Mouse (Mus musculus) gastrocnemius, postnatal 4 days (tissue): ENCODE data around the gene Uhrf1bp1. TPM values are rescaled to one million over a fixed set of nuclear protein-coding genes. Genes with fewer than 3 reads are reported as not detected.

Source experiments
- DNase-seq, 2 experiments: peaks; one replicate each; pipeline ENCODE4 v3.0.0; 2021 to 2022; ENCODE audit warnings: low spot score in 2 of 2, mixed read lengths in 2 of 2
- long read RNA-seq, 2 experiments: library from polyadenylated mRNA; stranded (forward); transcript quantifications; one replicate each; pipeline ENCODE4 v2.0.0; 2021
- total RNA-seq, 2 experiments: library from RNA; stranded (reverse); gene quantifications; 2 replicates each; pipeline ENCODE4 v1.2.3; 2021

Gene Uhrf1bp1
- total RNA-seq: 10 to 100 TPM; 19.3 to 19.5 TPM
- long read RNA-seq, experiment 1, full-length matches to known transcripts: 1 of 13 reads
- long read RNA-seq, experiment 1, partial matches to known transcripts: 6 of 13 reads
- long read RNA-seq, experiment 1, other reads (novel, unspliced or antisense): 6 of 13 reads
- long read RNA-seq, experiment 2, full-length matches to known transcripts: 4 of 12 reads
- long read RNA-seq, experiment 2, partial matches to known transcripts: 5 of 12 reads
- long read RNA-seq, experiment 2, other reads (novel, unspliced or antisense): 3 of 12 reads

GRCm38 (mm10) chr17:27856265-27856797 lies at the start of gene Uhrf1bp1:
Uhrf1bp1 (plus strand) TSS chr17:27856441.
- DNase-seq: peak; percentile 74 to 86

DNA sequence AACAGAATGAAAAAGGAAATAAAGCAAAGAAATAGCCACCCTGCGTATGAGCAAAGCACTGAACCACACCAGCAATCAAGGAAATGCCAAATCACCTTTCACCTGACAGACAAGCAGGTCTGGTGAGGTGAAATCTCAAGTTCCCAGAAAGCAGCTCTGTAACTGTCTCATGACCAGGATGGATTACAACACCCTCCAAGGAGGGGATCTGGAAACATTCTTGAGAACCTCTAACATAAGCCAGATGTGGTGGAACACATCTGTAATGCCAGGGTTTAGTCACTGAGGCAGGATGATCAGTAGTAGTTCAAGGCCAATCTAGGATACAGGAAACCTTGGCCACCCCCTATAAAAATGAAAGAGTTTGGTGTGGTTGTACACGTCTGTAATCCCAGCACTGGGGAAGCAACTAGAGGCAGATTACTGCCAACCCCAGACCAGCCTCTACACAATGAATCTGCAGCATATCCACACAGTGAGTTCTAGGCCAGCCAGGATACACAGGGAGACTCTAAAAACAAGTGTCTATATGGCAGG lies 48.6 kb upstream of the Uhrf1bp1 start:
- DNase-seq: no peak

GRCm38 (mm10) chr17:27810569-27811331 lies 45.5 kb upstream of the Uhrf1bp1 start:
- no peak for DNase-seq

DNA sequence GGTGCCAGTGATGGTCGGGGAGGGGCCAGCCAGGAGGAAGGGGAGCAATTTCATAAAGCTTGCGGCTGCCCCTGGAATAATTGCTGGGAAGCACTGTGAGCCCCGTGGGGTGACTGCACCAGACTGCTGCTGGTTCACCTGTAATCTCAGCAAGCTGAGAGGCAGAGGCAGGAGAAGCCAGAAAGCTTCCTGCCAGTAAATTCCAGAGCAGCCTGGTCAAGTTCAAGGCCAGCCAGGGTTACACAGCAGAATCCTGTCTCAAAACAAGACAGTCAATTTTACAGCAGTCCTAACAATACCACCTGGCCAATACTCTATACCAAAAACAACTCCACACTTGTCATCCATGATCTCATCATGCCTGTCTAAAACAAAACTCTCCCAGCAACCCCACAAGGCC lies 44.3 kb upstream of the Uhrf1bp1 start:
- no peak for DNase-seq

- DNase-seq: no peak
Observed at GRCm38 (mm10) chr17:27814606-27815005, 41.6 kb upstream of the Uhrf1bp1 start.

- no peak for DNase-seq
Observed at GRCm38 (mm10) chr17:27819011-27819410, 37.2 kb upstream of the Uhrf1bp1 start.

DNA sequence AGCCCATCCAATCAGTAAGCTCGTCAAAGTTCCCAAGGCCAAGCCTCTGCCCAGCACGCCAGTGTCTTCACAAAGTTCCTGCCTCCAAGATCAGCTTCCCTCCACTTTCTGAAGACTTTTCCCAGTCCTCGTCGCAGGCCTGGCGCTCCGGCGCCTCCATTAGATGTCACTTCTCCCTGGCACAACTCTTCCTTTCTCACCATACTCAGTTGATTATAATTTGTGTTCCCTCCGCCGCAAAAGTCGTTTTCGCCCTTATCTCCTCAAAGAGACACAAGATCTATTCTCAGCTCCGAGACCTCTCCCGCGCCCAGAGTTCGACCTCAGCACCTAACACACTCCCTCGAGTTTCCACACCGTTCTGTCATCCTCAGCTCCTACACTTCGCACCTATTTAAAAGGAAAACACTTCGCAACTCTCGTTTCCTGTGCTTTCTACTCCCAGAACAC lies 36.7 kb upstream of the Uhrf1bp1 start:
- DNase-seq: peak in 1 of 2 experiments; percentile 31

DNA sequence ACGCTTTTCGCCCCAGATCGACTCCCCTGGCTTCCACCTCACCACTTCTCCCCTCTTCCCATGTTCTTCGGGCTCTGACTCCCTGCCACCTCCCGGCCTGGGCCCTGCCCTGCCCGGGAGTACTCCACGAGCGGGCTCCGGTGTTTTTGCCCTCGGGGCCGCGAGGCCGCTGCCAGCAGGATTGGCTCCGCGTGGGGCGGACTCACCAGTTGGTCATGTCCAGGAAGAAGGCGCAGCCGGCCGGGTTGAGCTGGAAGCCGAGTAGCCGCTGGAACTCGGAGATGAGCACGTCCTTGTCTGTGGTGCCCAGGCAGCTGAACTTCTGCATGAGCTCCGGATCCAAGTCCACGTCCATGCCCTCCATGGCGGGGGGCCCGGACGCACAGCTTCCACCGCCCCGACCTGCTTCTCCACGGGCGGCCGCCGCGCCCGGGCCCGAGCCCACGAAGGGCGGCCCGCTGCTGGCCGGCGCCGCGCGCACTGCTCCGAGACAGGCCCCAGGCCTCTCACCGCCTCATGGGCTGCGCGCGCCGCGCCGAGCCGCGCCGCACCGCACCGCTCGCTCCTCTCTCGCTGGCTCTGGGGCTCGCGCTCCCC lies 36.2 kb upstream of the Uhrf1bp1 start:
- DNase-seq: peak; percentile 46 to 75

DNA sequence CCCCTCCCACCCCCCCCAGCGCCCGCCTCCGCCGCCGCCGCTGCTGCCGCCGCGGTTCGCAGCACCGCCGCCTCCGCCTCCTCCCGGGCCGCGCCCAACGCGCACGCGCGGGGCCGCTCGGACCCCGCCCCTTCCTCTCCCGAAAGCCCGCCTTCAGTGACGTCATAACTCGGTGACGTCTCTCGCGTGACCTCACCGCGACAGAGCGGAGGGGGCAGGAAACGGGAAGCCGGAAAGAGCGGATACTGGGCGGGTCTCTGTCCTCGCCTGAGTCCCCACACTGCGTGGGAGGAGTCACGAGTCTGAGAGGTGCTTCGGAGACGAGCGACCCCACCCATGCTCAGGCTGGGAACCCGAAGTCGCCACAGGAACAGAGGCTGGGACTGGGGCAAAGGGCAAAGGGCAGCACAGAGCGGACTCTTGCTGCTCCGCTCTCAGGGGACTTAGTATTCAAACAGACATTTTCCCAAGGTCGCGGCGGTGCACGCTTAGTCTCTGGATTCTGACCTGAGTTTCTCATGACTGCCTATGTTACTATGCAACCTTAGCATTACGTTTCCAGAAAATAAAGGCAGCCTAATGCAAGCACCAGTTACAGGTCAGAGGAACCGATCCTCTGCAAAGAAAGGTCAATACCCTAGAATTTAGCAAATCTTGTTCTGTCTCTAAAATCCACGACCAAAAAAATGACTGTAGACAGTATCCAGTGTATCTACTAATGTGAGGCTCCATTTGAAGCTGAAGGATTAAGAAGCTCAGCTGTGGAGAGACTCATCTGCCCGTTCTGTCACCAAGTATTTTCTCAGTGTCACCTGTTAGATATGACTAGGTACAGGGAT lies 35.5 kb upstream of the Uhrf1bp1 start, which contains the start of gene D17Wsu92e:
TSS of gene D17Wsu92e (minus strand) at position 81 of the 839 bp plus-strand sequence.
- DNase-seq: peak; percentile 98

- DNase-seq: no peak
Observed at GRCm38 (mm10) chr17:27821407-27822338, 34.6 kb upstream of the Uhrf1bp1 start.

DNA sequence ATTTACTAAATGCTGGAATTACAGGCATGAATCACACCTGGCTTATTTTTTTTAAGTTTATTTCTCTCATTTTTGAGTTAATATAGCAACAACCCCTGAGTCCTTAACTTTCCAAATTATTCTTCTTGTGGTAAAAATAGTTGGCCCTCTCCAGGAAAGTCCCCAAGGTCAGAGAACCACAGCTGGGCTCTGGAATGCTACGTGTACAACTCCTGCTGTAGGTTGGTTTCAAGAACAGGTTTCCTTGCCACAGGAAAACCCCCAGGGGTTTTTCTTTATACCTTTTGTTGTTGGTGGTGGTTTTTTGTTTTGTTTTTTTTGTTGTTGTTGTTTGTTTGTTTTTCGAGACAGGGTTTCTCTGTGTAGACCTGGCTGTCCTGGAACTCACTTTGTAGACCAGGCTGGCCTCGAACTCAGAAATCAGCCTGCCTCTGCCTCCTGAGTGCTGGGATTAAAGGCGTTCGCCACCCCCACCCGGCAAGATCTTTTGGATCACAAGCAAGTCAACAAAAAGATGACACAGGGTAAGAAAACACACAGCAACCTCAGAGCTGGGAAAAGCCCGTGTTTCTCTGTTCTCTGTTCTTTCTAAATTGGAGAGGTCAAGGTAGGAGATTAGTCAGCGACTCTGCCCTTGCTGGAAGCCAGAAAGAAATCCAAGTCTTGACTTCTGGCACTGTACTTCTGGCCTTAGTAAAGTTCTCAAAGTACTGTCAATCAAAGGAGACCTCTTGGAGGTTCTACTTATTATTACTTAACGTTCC lies 32.9 kb upstream of the Uhrf1bp1 start:
- no peak for DNase-seq

GRCm38 (mm10) chr17:27824941-27825340 lies 31.3 kb upstream of the Uhrf1bp1 start:
- DNase-seq: no peak

GRCm38 (mm10) chr17:27825539-27825938 lies 30.7 kb upstream of the Uhrf1bp1 start:
- DNase-seq: no peak

DNA sequence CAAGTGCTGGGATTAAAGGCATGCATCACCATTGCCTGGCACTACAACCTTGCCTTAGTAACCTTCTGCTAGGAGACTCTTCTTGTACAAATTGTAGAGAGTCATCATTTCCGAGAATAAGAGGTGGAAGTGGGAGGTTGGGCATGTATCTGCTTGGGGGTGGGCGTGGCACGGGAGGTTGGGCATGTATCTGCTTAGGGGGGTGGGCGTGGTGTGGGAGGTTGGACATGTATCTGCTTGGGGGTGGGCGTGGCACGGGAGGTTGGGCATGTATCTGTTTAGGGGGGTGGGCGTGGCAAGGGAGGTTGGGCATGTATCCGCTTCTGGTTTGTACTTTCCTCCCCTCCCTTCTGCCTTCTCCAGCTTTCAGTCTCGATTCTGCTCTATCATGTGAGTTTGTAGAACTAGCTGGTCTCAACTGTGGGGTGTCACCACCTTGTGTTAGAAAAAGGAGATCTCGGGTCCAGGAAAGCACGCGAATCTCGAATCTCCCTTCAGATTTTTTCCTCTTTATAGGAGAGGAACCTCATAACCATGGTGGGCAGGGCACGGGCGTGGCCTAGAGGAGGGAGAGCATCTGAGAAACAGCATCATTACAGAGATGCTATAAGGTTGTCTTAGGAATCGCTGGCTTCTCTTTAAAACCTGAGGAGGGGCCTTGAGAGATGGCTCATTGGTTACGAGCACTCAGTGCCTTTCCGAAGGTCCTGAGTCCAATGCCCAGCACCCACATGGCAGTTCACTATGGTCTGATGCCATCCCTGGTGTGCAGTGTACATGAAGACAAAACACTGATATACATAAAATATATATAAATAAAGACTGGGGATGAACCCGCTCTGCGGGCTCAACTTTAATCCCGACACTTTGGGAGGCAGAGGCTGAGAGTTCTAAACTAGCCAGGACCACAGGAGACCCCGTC lies 30.0 kb upstream of the Uhrf1bp1 start:
- DNase-seq: peak; percentile 22 to 73

DNA sequence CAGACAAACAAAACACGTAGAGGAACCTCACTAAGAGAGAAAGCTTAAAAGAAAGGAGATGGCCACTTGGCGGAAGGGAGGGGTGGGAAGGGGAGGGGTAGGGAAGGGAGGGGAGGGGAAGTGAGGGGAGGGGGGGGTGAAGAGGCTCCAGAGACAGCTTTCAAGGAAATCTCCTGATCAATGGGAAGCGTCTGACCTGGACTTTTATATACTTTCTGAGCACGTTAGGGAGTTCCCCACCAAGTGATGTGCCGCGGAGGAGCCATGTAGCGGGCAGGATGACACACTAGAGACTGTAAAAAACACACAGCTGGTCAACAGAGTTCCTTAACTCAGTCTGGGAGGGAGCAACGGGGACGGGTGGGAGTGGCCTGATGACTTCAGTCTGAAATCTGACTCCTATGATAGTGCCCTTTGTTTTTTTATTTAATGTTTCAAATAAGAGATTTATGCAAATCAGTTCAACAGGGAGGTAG lies 29.3 kb upstream of the Uhrf1bp1 start:
- DNase-seq: peak in 1 of 2 experiments; percentile 42

DNA sequence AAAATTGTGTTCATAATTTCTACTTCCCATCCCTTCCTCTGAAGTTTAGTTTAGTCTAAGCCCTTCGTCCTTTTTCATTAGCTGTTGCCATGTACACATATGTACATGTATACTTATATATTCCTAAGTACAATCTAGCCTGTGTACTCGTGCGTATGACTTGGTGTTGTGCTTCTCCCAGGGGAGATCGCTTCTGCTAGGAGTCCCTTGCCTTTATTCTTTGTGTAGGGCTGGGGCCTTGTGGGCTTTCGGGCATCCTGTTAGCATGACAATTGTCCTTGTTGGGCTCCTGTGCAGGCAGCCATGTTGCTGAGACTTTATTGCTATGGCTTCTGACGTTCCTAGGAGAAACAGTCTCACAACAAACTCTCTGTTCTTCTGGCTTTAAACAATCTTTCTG lies 28.7 kb upstream of the Uhrf1bp1 start:
- no peak for DNase-seq

GRCm38 (mm10) chr17:27830411-27830810 lies 25.8 kb upstream of the Uhrf1bp1 start:
- DNase-seq: no peak
